Mouse (Mus musculus) forebrain, embryonic 13.5 days (tissue): ENCODE measurements around the gene Rpl27. TPM values are rescaled to one million over a fixed set of nuclear protein-coding genes. Genes with fewer than 3 reads are reported as not detected.
"Not testable (repeated sequence)": the region's sequence is repeated elsewhere in the genome, so short reads cannot be mapped to it uniquely, and the experiment has no call there.

Source experiments
- ATAC-seq: fragments of 200-750 bp; cut with Nextera tagmentation; 2 replicates; pipeline ENCODE4 v1.8.0; 2017
- H3K27ac ChIP-seq: fragments of 300-500 bp; sonication (generic); 2 replicates; pipeline ENCODE4 v1.5.1; 2015; ENCODE audit warnings: inconsistent platforms, mild to moderate bottlenecking, moderate library complexity
- H3K27me3 ChIP-seq: fragments of 300-500 bp; sonication (generic); 2 replicates; pipeline ENCODE4 v1.6.1; 2015; ENCODE audit warnings: mild to moderate bottlenecking, inconsistent platforms
- H3K36me3 ChIP-seq: fragments of 300-500 bp; sonication (generic); 2 replicates; pipeline ENCODE4 v1.6.1; 2015; ENCODE audit warnings: mild to moderate bottlenecking, inconsistent platforms; ENCODE audit not compliant: poor library complexity, severe bottlenecking
- H3K4me1 ChIP-seq: fragments of 300-500 bp; sonication (generic); 2 replicates; pipeline ENCODE4 v1.6.1; 2015; ENCODE audit warnings: inconsistent platforms
- H3K4me2 ChIP-seq: fragments of 300-500 bp; sonication (generic); 2 replicates; pipeline ENCODE4 v1.6.1; 2015; ENCODE audit warnings: inconsistent platforms, mild to moderate bottlenecking, moderate library complexity
- H3K4me3 ChIP-seq: fragments of 300-500 bp; sonication (generic); 2 replicates; pipeline ENCODE4 v1.5.1; 2015; ENCODE audit warnings: mild to moderate bottlenecking, inconsistent platforms
- H3K9ac ChIP-seq: fragments of 300-500 bp; sonication (generic); 2 replicates; pipeline ENCODE4 v1.6.1; 2015; ENCODE audit warnings: mild to moderate bottlenecking, inconsistent platforms
- H3K9me3 ChIP-seq: fragments of 300-500 bp; sonication (generic); replicated peaks from 2 replicates; pipeline ENCODE4 v1.6.1; 2016; ENCODE audit warnings: inconsistent platforms
- WGBS: fragments of 180-500 bp; shearing (Covaris S2); methylation state at CpG from one replicate; pipeline ENCODE4 v1.1.7; 2015; 5-methylcytosine and 5-hydroxymethylcytosine counted together
- polyA plus RNA-seq: library from polyadenylated mRNA; unstranded; fragments of >200 nt; fragmentation: Nextera tagmentation; extraction: Ambion mirVana; gene quantifications from 2 replicates; pipeline ENCODE4 v1.2.1, GENCODE M21; 2015

Rpl27 gene
- polyA plus RNA-seq, 1 experiment from 2014 or later: 387 TPM

DNA sequence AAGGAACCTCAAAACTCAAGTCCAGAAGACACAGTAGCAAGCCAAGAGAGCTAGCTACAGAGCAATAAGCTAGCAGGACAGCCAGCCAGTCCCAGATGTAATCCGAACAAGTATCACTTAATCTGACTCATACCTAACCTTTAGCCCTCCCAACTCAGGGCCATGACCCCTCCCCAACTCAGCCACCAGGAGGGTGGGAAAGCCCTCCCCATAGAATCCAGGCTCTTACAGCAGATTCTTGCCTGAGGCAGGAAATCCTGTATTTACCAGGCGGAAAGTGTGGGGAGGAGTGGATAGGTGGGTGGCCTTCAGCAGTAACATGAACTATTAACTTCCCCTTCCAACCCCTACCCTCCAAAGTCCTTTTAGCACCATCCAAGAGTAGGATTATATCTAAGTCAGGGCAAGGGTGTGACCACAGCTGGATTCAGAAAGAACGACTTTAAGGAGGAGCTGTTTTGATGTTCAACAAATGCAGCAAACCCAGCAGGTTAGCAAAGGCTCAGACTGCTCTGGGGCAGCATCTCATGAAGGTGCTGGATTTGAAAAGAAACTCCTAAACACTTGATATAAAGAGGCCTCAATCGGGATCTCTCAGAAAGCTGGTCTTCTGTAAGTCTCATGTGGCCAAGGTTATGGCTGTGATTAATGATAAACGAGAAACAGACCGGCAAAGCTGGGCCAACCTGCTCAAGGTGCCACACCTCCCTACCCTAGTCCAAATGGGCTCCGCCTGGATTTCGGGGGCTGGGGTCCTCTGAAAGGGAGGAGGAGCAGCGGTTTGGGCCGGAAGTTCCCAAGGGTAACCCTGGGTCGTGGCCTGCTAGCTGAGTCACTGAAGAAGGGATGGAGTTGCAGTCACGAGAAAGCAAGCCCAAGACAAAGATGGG, 22.4 kb downstream of the Rpl27 start, which contains the start of gene Rnd2:
Gene Rnd2, plus strand, starts transcription at position 789 of the 890 bp plus-strand sequence.
- WGBS: 16% methylated on average over 12 of the region's 12 CpGs
- Histone ChIP-seq H3K9ac (peak within 1 kb of the TSS; percentile 75), H3K27ac (peak within 1 kb of the TSS; percentile 77), H3K27me3 (no peaks in the 10 kb centered on the region), H3K4me1 (peaks cover 49% of the 10 kb centered on the region), H3K36me3 (peaks cover 36% of the 10 kb centered on the region), H3K9me3 (no peaks in the 10 kb centered on the region), H3K4me3 (peak within 1 kb of the TSS; percentile 88), H3K4me2 (peak within 1 kb of the TSS; percentile 76)
- ATAC-seq: no peak

- peak overlapping the region; percentile 88 for H3K4me3 ChIP-seq
- H3K4me1 ChIP-seq: peaks cover 55% of the 10 kb centered on the region
- WGBS: under 1% methylated on average over 51 of the region's 51 CpGs
- peak overlapping the region; percentile 75 for H3K9ac ChIP-seq
- peak; percentile 48 for ATAC-seq
- peaks cover 28% of the 10 kb centered on the region for H3K36me3 ChIP-seq
- peak overlapping the region; percentile 76 for H3K4me2 ChIP-seq
- no peaks in the 10 kb centered on the region for H3K9me3 ChIP-seq
- H3K27me3 ChIP-seq: no peaks in the 10 kb centered on the region
- H3K27ac ChIP-seq: peak overlapping the region; percentile 77
These were observed 23.2 kb downstream of the Rpl27 start for GRCm38 (mm10) chr11:101465101-101465868.

- H3K4me1 ChIP-seq: peaks cover 62% of the 10 kb centered on the region
- peak within 1 kb of the TSS; percentile 77 for H3K27ac ChIP-seq
- H3K9ac ChIP-seq: peak within 1 kb of the TSS; percentile 75
- peak; percentile 67 for ATAC-seq
- H3K4me3 ChIP-seq: peak within 1 kb of the TSS; percentile 88
- H3K36me3 ChIP-seq: peaks cover 28% of the 10 kb centered on the region
- 2% methylated on average over 54 of the region's 60 CpGs for WGBS
- H3K27me3 ChIP-seq: no peaks in the 10 kb centered on the region
- H3K9me3 ChIP-seq: no peaks in the 10 kb centered on the region
- peak within 1 kb of the TSS; percentile 85 for H3K4me2 ChIP-seq
These were observed 23.9 kb downstream of the Rpl27 start, which contains the start of gene Vat1 for GRCm38 (mm10) chr11:101465869-101466551. TSS of gene Vat1 (minus strand) at chr11:101466230.

- Histone ChIP-seq H3K4me3 (peak overlapping the region; percentile 88), H3K4me1 (peaks cover 68% of the 10 kb centered on the region), H3K4me2 (peak overlapping the region; percentile 76), H3K36me3 (peaks cover 27% of the 10 kb centered on the region)
- not testable (repeated sequence) for H3K27ac ChIP-seq, H3K9me3 ChIP-seq, H3K27me3 ChIP-seq, ATAC-seq, H3K9ac ChIP-seq
- WGBS: 64% methylated on average over 5 of the region's 5 CpGs
These were observed 24.5 kb downstream of the Rpl27 start for GRCm38 (mm10) chr11:101466552-101466950.

DNA sequence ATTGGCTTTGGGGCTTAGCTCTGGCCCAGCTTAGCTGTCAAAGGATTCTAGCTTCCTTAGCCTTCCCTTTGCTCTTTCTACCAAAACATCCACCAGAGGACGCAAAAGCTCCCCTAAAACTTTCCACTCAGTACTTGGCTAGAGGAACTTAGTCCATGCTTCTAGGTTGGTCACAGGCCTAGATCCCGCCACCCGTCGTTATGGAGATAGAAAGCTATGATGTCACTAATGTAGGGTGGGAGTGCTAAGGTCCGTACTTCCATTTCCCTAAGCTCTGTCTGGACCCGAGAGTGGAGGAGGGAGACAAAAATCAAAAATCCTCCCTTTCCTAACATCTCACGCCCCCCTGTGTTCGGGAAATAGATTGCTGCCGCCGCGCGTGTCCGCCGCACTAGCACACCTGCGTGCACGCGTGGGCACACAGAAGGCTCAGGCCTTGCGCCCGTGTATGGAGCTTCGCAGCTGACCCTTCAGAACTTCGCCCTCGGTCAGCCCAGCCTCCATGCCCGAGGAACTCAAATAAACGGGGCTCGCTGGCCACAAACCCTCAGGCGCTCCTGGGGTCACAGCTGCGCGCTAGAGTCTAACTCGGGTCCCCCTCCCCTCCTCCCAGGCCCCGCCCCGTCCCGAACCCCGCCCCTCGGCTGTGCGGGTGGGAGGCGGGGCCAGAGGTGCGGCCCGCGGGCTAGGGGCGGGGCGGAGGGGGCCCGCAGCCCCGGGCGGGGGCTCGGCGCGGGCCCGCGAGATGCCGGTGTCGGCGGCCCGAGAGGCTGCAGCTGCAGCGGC, 25.6 kb downstream of the Rpl27 start:
- H3K27ac ChIP-seq: peak overlapping the region; percentile 85
- WGBS: 1% methylated on average over 51 of the region's 54 CpGs
- no peaks in the 10 kb centered on the region for H3K9me3 ChIP-seq
- H3K4me1 ChIP-seq: peaks cover 71% of the 10 kb centered on the region
- peaks cover 16% of the 10 kb centered on the region for H3K36me3 ChIP-seq
- H3K4me3 ChIP-seq: peak overlapping the region; percentile 78
- H3K27me3 ChIP-seq: no peaks in the 10 kb centered on the region
- peak overlapping the region; percentile 88 for H3K9ac ChIP-seq
- ATAC-seq: peak; percentile 54
- peak overlapping the region; percentile 85 for H3K4me2 ChIP-seq

DNA sequence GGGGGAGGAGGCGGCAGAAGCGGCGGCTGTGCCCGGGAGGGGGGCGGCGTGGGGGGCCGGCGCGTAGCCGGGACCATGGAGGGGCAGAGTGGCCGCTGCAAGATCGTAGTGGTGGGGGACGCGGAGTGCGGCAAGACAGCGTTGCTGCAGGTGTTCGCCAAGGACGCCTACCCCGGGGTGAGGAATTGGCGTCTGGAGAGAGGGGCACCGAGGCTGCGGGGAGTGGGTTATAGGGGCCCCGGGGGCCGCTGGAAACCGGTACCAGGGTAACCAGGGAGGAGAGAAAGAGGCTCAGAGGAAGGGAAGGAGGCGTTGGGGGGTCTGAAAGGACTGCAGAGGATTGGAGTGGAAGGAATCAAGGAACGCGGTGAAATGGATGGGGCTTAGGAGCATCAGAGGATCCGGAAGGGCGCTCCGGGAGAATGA, 26.2 kb downstream of the Rpl27 start:
- H3K27ac ChIP-seq: peak overlapping the region; percentile 85
- ATAC-seq: peak; percentile 11
- H3K9me3 ChIP-seq: no peaks in the 10 kb centered on the region
- peak overlapping the region; percentile 85 for H3K4me2 ChIP-seq
- WGBS: 0% methylated on average over 29 of the region's 31 CpGs
- no peaks in the 10 kb centered on the region for H3K27me3 ChIP-seq
- H3K4me3 ChIP-seq: peak overlapping the region; percentile 78
- peak overlapping the region; percentile 88 for H3K9ac ChIP-seq
- H3K4me1 ChIP-seq: peaks cover 71% of the 10 kb centered on the region
- H3K36me3 ChIP-seq: peaks cover 11% of the 10 kb centered on the region

- H3K9ac ChIP-seq: peak overlapping the region; percentile 88
- peak overlapping the region; percentile 85 for H3K4me2 ChIP-seq
- H3K4me1 ChIP-seq: peaks cover 68% of the 10 kb centered on the region
- H3K27me3 ChIP-seq: no peaks in the 10 kb centered on the region
- no peaks in the 10 kb centered on the region for H3K9me3 ChIP-seq
- 4% methylated on average over 13 of the region's 13 CpGs for WGBS
- H3K36me3 ChIP-seq: peaks cover 11% of the 10 kb centered on the region
- H3K27ac ChIP-seq: peak overlapping the region; percentile 85
- no peak for ATAC-seq
- peak overlapping the region; percentile 78 for H3K4me3 ChIP-seq
These were observed 26.6 kb downstream of the Rpl27 start for GRCm38 (mm10) chr11:101468731-101469130.

DNA sequence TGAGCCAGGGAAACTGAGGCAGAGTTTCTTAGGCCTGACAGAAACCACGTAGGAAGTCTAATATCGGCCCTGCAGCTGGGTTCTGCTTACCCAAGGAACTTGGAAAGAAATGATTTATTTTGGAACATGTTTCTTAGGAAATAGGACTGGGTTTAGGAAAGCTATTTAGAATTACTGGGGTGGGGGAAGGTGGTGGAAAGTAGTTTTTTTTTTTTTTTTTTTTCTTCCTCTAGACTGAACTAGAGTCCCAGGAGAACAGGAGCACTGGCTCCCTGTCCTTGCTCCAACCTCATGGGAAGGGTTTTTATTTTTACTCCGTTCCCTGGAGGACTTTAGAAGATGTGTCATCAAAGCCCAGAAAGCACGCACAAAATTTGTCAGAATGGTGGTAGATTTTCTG, 27.1 kb downstream of the Rpl27 start:
- H3K4me3 ChIP-seq: peak overlapping the region; percentile 78
- H3K9ac ChIP-seq: peak overlapping the region; percentile 88
- H3K9me3 ChIP-seq: no peaks in the 10 kb centered on the region
- ATAC-seq: no peak
- peaks cover 11% of the 10 kb centered on the region for H3K36me3 ChIP-seq
- no peaks in the 10 kb centered on the region for H3K27me3 ChIP-seq
- peaks cover 65% of the 10 kb centered on the region for H3K4me1 ChIP-seq
- H3K27ac ChIP-seq: no peak overlapping the region
- H3K4me2 ChIP-seq: peak overlapping the region; percentile 85
- WGBS: 68% methylated on average over 4 of the region's 4 CpGs

DNA sequence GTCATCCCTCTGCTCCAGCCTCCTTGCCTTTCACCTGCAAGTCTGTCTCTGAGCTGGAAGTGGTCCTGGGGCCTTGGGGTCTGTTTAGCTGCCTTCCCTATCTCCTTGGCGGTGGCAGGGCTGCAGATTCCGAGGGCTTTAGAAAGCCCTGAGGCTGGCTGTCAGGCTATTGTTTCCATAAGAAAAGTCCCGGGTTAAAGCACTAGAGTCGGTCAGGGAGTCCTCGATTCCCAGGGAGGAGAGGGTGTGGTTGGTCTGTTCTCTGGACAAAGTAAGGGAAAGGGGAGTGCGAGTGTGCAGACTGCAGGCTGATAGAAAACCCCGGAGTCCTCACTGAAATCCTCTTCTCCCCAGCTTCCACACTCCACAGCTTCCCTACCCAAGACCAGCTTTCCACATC, 28.1 kb downstream of the Rpl27 start:
- 11% methylated on average over 7 of the region's 7 CpGs for WGBS
- ATAC-seq: no peak
- Histone ChIP-seq H3K9me3 (no peaks in the 10 kb centered on the region), H3K4me1 (peaks cover 66% of the 10 kb centered on the region), H3K4me2 (peak overlapping the region; percentile 85), H3K36me3 (peaks cover 11% of the 10 kb centered on the region), H3K27me3 (no peaks in the 10 kb centered on the region), H3K9ac (peak overlapping the region; percentile 54), H3K27ac (no peak overlapping the region; the same call in 1 of the 2 replicates), H3K4me3 (peak overlapping the region; percentile 78)

DNA sequence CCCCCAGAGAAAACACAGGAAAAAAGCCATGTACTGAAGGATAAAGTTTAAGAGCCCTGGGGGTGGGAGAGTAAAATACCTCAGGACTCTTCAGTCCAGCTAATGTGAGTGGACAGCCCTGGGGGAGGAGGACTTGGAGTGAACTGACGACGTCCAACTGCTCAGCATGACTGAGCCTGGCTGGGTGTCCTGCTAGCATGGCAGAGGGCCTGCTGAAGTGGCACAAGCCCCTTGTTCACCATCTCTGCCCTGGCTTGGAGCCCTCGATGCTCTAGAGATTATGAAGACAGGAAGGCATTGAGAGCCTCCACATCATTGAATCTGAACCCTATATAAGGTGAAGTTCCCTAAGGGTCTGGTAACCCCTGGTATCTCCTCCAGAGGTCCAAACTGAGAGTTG, 29.8 kb downstream of the Rpl27 start:
- WGBS: 67% methylated on average over 3 of the region's 3 CpGs
- H3K27ac ChIP-seq: peak overlapping the region; percentile 25; the same call in 1 of the 2 replicates
- H3K27me3 ChIP-seq: no peaks in the 10 kb centered on the region
- no peak overlapping the region for H3K9ac ChIP-seq
- H3K4me2 ChIP-seq: 0 out of 2 replicates have a peak overlapping the region, but pooled peaks have one; percentile 5
- peaks cover 11% of the 10 kb centered on the region for H3K36me3 ChIP-seq
- H3K4me1 ChIP-seq: peaks cover 58% of the 10 kb centered on the region
- H3K9me3 ChIP-seq: no peaks in the 10 kb centered on the region
- ATAC-seq: no peak
- peak overlapping the region; percentile 2; the same call in 1 of the 2 replicates for H3K4me3 ChIP-seq

DNA sequence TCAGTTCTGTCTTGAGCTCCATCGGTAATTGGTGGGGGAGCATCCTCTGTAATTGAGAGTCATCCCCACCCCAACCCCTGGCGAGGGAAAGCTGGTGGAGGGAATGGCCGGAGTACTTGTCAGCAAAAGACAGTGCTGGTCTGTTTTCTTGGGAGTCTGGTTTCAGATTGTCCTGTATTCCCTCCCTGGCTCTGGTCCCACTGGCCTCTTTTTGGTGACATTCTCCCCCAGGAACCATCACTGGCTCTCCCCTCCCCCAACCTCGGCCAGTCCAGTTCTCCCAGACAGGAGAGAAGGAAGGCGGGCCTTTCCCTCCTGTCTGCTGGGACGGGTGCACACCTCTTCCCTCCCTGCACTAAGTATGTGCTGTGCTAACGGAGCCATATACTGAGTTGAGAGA, 30.2 kb downstream of the Rpl27 start:
- H3K4me1 ChIP-seq: peaks cover 58% of the 10 kb centered on the region
- no peak overlapping the region for H3K9ac ChIP-seq
- H3K36me3 ChIP-seq: peaks cover 11% of the 10 kb centered on the region
- H3K4me2 ChIP-seq: 0 out of 2 replicates have a peak overlapping the region, but pooled peaks have one; percentile 5
- WGBS: 62% methylated on average over 7 of the region's 7 CpGs
- ATAC-seq: no peak
- H3K27me3 ChIP-seq: no peaks in the 10 kb centered on the region
- H3K27ac ChIP-seq: peak overlapping the region; percentile 25
- no peak overlapping the region for H3K4me3 ChIP-seq
- no peaks in the 10 kb centered on the region for H3K9me3 ChIP-seq
